Mouse (Mus musculus) liver, embryonic 15.5 days (tissue): ENCODE data around the gene Popdc3. TPM values are rescaled to one million over a fixed set of nuclear protein-coding genes. Genes with fewer than 3 reads are reported as not detected.

Experiments used
- ATAC-seq: fragments of 200-750 bp; cut with Nextera tagmentation; 2 replicates; pipeline ENCODE4 v1.8.0; 2017; ENCODE audit warnings: moderate number of reproducible peaks, mild to moderate bottlenecking, moderate library complexity; ENCODE audit not compliant: insufficient read depth
- H3K27ac ChIP-seq: fragments of 300-500 bp; sonication (generic); replicated peaks from 2 replicates; pipeline ENCODE4 v1.5.1; 2015; ENCODE audit warnings: mild to moderate bottlenecking, inconsistent platforms
- H3K27me3 ChIP-seq: fragments of 300-500 bp; sonication (generic); 2 replicates; pipeline ENCODE4 v1.6.1; 2015; ENCODE audit warnings: mild to moderate bottlenecking, inconsistent platforms
- H3K36me3 ChIP-seq: fragments of 300-500 bp; sonication (generic); replicated peaks from 2 replicates; pipeline ENCODE4 v1.6.1; 2015; ENCODE audit warnings: moderate library complexity, mild to moderate bottlenecking, inconsistent platforms
- H3K4me1 ChIP-seq: fragments of 300-500 bp; sonication (generic); replicated peaks from 2 replicates; pipeline ENCODE4 v1.6.1; 2015; ENCODE audit warnings: inconsistent platforms
- H3K4me2 ChIP-seq: fragments of 300-500 bp; sonication (generic); 2 replicates; pipeline ENCODE4 v1.6.1; 2015; ENCODE audit warnings: moderate library complexity, mild to moderate bottlenecking, inconsistent platforms
- H3K4me3 ChIP-seq: fragments of 300-500 bp; sonication (generic); replicated peaks from 2 replicates; pipeline ENCODE4 v1.5.1; 2015; ENCODE audit warnings: mild to moderate bottlenecking, inconsistent platforms
- H3K9ac ChIP-seq: fragments of 300-500 bp; sonication (generic); 2 replicates; pipeline ENCODE4 v1.6.1; 2015; ENCODE audit warnings: moderate library complexity, mild to moderate bottlenecking, inconsistent platforms
- H3K9me3 ChIP-seq: fragments of 300-500 bp; sonication (generic); replicated peaks from 2 replicates; pipeline ENCODE4 v1.6.1; 2016; ENCODE audit warnings: inconsistent platforms
- WGBS: fragments of 180-500 bp; shearing (Covaris S2); methylation state at CpG from one replicate; pipeline ENCODE4 v1.1.7; 2015; ENCODE audit warnings: mixed read lengths; ENCODE audit not compliant: insufficient replicate concordance; 5-methylcytosine and 5-hydroxymethylcytosine counted together
- polyA plus RNA-seq: library from polyadenylated mRNA; unstranded; fragments of >200 nt; fragmentation: Nextera tagmentation; extraction: Ambion mirVana; gene quantifications from 2 replicates; pipeline ENCODE4 v1.2.1, GENCODE M21; 2015

Gene Popdc3
- polyA plus RNA-seq, 1 experiment from 2014 or later: 0.13 TPM

DNA sequence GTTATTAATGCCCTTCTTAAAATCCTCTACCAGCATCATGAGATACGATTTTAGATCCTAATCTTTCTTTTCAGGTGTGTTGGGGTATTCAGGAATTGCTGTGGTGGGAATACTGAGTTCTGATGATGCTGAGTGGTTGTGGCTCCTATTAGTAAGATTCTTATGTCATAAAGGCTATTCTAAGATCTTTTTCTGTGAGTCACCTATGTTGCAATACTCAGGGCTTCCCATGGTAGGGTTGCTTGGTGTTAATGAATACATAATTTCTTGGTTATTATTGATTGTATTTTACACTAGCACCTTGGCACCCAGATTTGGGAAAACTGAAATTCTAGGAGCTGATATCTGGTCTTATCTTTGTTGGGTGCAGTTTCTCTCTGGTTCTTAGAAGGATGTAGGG, 26.7 kb downstream of the Popdc3 start:
- Histone ChIP-seq H3K4me2 (no peak overlapping the region), H3K36me3 (no peaks in the 10 kb centered on the region), H3K27me3 (no peaks in the 10 kb centered on the region), H3K4me3 (no peak overlapping the region), H3K4me1 (no peaks in the 10 kb centered on the region), H3K27ac (no peak overlapping the region), H3K9ac (no peak overlapping the region), H3K9me3 (no peaks in the 10 kb centered on the region)
- WGBS: 17% methylated on average over 1 of the region's 1 CpGs
- no peak for ATAC-seq

DNA sequence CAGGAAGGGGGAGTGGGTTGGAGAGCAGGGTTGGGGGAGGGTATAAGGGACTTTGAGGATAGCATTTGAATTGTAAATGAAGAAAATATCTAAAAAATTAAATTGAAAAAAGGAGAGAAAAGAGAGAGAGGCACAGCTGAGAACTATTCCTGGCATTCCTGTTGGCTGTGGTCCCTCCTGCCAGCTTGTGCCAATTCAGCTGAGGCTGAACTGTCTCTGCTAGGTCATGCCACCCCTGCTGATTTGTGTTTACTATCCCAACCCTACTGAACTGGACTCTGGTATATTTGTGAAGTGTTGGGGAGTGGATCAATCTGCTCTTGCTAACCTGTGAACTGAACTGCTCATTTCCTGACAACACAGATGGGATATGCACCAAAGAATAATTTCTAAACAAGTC, 32.3 kb downstream of the Popdc3 start:
- H3K36me3 ChIP-seq: no peaks in the 10 kb centered on the region
- no peaks in the 10 kb centered on the region for H3K4me1 ChIP-seq
- H3K27me3 ChIP-seq: no peaks in the 10 kb centered on the region
- H3K4me2 ChIP-seq: no peak overlapping the region
- no peak overlapping the region for H3K9ac ChIP-seq
- no peak overlapping the region for H3K27ac ChIP-seq
- no peak overlapping the region for H3K4me3 ChIP-seq
- no peak for ATAC-seq
- H3K9me3 ChIP-seq: no peaks in the 10 kb centered on the region

DNA sequence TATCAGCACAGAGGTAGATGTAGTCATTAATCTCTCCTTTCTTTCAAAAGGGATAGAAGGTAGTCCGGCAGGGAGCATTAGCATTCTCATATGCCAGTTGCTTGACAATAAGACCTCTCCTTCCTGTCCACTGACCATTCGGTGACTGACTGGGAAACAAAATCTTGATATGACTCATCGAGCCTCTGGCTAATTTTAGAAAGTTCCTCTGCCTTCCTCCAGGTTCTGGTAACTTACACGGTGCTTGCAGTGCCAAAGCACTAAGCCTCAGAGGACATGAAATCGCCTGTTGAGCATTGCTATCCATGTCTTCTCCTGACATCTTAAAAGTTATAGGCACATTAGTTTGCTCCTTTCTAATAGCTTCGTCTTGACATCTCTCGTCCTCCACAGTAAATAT, 38.8 kb downstream of the Popdc3 start:
- WGBS: 41% methylated on average over 7 of the region's 7 CpGs
- H3K9me3 ChIP-seq: no peaks in the 10 kb centered on the region
- H3K36me3 ChIP-seq: no peaks in the 10 kb centered on the region
- H3K4me3 ChIP-seq: no peak overlapping the region
- H3K4me2 ChIP-seq: no peak overlapping the region
- ATAC-seq: no peak
- no peaks in the 10 kb centered on the region for H3K4me1 ChIP-seq
- no peak overlapping the region for H3K27ac ChIP-seq
- no peak overlapping the region for H3K9ac ChIP-seq
- H3K27me3 ChIP-seq: no peaks in the 10 kb centered on the region

DNA sequence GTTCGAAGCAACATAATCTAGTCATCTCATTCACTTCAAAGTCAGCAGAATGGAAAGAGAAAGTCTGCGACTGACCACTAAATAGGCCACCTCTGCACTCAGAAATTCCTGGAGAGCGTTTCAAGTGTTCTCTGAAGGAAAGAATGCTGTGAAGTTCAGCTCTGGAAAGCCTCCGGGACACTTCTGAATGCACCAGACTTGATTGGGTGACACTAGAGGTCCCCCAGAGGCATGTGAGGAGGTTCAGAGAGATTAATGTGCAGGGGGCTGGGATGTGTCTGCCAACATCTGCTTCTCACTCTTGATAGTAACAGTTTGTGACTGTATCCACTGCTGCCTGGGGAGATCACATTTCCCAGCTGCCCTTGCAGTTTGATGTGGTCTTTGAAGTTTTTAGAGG, 52.1 kb downstream of the Popdc3 start:
- 25% methylated on average over 4 of the region's 4 CpGs for WGBS

DNA sequence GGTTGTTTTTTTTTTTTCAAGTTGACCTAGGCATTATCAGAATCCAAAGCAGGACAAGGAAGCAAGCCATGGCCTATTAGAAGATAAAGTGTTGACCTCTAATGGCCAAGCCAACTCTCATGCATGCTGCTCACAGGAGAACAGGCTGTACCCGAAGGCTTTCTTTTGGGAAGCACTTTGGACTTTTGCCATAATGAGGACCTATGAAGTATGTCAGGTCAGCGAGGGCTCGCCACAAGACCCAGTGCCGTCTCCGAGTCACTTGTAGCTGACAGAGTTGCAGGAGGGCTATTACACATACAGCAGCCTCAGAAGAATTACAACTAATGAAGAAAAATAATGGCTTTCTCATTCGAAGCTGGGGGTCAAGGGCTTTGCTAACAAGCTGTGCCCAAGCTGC, 55.5 kb downstream of the Popdc3 start:
- Histone ChIP-seq H3K4me2 (no peak overlapping the region), H3K9me3 (no peaks in the 10 kb centered on the region), H3K4me3 (no peak overlapping the region), H3K4me1 (no peaks in the 10 kb centered on the region), H3K36me3 (no peaks in the 10 kb centered on the region), H3K9ac (no peak overlapping the region), H3K27ac (no peak overlapping the region), H3K27me3 (no peaks in the 10 kb centered on the region)
- no peak for ATAC-seq
- WGBS: 69% methylated on average over 6 of the region's 6 CpGs

More for the DNA sequence above, 52.1 kb downstream of the Popdc3 start:
- H3K9ac ChIP-seq: no peak overlapping the region
- no peaks in the 10 kb centered on the region for H3K27me3 ChIP-seq
- no peaks in the 10 kb centered on the region for H3K4me1 ChIP-seq
- H3K36me3 ChIP-seq: no peaks in the 10 kb centered on the region
- H3K4me2 ChIP-seq: no peak overlapping the region
- no peaks in the 10 kb centered on the region for H3K9me3 ChIP-seq
- no peak overlapping the region for H3K27ac ChIP-seq
- no peak for ATAC-seq
- H3K4me3 ChIP-seq: no peak overlapping the region

DNA sequence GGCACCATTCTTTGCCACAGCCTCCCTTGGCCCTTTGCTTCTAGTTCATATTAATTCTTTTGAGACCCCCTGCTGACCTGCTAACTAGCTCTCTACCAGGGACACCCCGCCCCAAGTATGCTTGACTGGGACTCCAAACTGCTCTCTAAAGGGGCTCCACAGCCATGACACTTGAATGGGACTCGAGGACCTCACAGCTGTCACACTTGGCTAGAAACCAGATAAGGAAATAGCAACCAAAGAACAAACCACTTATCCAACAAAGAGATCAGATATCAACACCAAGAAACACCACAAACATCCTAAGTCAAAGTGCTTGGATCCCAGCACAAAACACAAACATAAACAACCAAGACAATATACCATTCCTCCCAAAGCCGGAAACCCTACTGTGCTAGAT, 58.4 kb downstream of the Popdc3 start:
- no peaks in the 10 kb centered on the region for H3K9me3 ChIP-seq
- ATAC-seq: no peak
- H3K27me3 ChIP-seq: no peaks in the 10 kb centered on the region

DNA sequence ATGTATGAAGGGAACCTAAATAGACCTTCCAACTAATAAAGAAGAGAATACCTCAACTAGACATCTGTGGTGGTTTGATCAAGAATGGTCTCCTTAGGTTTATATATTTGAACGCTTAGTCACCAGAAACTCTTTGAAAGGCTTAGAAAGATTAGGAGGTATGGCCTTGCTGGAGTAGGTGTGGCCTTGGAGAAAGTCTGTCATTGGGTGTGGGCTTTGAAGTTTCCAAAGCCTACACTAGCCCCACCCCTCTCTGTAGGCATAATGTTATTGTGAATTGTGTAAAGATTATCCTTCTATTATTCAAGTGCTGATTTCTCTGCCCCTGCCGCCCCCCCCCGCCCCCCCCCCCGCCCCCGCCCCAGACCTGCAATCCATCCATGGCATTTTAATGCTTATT, 59.6 kb downstream of the Popdc3 start:
- no peak overlapping the region for H3K9ac ChIP-seq
- H3K27me3 ChIP-seq: no peaks in the 10 kb centered on the region
- no peak for ATAC-seq
- H3K4me1 ChIP-seq: no peaks in the 10 kb centered on the region
- no peak overlapping the region for H3K4me3 ChIP-seq
- no peak overlapping the region for H3K4me2 ChIP-seq
- no peaks in the 10 kb centered on the region for H3K36me3 ChIP-seq
- H3K9me3 ChIP-seq: no peaks in the 10 kb centered on the region
- H3K27ac ChIP-seq: no peak overlapping the region
- 76% methylated on average over 5 of the region's 5 CpGs for WGBS

More for the DNA sequence above, 58.4 kb downstream of the Popdc3 start:
- H3K4me3 ChIP-seq: no peak overlapping the region
- 40% methylated on average over 3 of the region's 3 CpGs for WGBS
- no peaks in the 10 kb centered on the region for H3K36me3 ChIP-seq
- no peak overlapping the region for H3K9ac ChIP-seq
- no peak overlapping the region for H3K4me2 ChIP-seq
- H3K27ac ChIP-seq: no peak overlapping the region
- no peaks in the 10 kb centered on the region for H3K4me1 ChIP-seq

DNA sequence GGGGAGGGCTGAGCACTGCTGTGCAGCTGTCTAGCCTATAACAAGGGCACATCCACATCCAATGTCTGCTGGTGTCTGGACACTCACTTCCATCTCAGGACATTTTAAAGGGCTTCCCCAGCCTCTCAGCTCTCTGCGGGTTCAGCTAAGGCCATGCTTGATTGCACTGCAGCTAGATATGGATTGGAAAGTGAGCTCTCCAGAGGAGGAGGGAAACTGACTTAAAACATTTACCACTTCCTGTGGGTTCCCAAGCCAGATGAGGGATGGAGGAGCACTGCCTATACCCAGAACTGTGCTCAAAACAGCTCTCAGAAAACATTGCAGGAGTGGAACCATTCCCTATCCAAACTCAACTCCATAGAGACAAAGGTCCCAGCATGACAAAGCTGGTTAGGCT, 82.6 kb downstream of the Popdc3 start:
- H3K4me1 ChIP-seq: no peaks in the 10 kb centered on the region
- no peak for ATAC-seq
- no peak overlapping the region for H3K27ac ChIP-seq
- H3K9ac ChIP-seq: no peak overlapping the region
- no peak overlapping the region for H3K4me3 ChIP-seq
- no peaks in the 10 kb centered on the region for H3K27me3 ChIP-seq
- H3K4me2 ChIP-seq: no peak overlapping the region
- 29% methylated on average over 1 of the region's 1 CpGs for WGBS
- H3K36me3 ChIP-seq: no peaks in the 10 kb centered on the region
- no peaks in the 10 kb centered on the region for H3K9me3 ChIP-seq

DNA sequence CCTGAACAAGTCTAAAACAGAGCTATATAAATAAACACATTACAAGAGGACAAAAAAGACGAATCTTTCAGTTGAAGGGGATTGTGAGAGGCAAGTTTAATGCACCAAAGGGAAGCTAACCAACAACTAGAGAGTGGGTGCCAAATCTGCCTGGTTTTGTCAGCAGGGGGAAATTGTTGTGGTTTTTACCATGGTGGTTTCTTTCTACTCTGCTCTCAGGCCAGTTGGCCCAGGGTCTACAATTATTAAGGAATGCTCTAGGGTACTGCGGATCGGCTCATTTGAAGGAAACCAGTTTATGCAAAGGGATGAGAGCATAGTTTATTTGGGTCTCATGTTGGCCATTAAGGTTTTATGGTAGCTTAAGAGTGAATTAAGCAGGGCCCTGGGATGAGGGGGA, 84.2 kb downstream of the Popdc3 start:
- Histone ChIP-seq H3K36me3 (no peaks in the 10 kb centered on the region), H3K4me2 (no peak overlapping the region), H3K9ac (no peak overlapping the region), H3K4me1 (no peaks in the 10 kb centered on the region), H3K27me3 (no peaks in the 10 kb centered on the region), H3K9me3 (no peaks in the 10 kb centered on the region), H3K4me3 (no peak overlapping the region), H3K27ac (no peak overlapping the region)
- no peak for ATAC-seq
- WGBS: 68% methylated on average over 3 of the region's 3 CpGs

DNA sequence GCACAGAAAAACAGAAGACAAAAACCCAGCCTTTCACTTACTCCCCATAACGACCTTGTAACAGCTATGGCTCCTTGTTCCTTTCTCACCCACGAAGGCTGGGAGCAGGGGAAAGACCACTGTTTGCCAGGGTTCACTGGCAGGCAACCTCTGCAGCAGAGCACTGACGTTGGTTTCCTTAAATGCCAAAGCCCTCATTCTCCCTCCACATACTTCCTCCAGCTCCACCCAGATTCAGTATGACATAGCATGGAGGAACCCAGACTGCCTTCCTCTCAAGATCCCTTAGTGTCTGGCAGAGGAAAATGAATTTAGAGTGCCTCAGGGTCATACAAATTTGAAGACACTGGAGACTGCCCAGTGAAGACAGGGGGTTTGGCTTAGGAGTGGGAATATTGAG, 98.6 kb downstream of the Popdc3 start:
- no peaks in the 10 kb centered on the region for H3K36me3 ChIP-seq
- H3K9ac ChIP-seq: no peak overlapping the region
- H3K4me2 ChIP-seq: no peak overlapping the region
- H3K9me3 ChIP-seq: no peaks in the 10 kb centered on the region
- H3K27ac ChIP-seq: no peak overlapping the region
- 13% methylated on average over 3 of the region's 3 CpGs for WGBS
- H3K4me1 ChIP-seq: no peaks in the 10 kb centered on the region
- ATAC-seq: no peak
- H3K4me3 ChIP-seq: no peak overlapping the region
- no peaks in the 10 kb centered on the region for H3K27me3 ChIP-seq

DNA sequence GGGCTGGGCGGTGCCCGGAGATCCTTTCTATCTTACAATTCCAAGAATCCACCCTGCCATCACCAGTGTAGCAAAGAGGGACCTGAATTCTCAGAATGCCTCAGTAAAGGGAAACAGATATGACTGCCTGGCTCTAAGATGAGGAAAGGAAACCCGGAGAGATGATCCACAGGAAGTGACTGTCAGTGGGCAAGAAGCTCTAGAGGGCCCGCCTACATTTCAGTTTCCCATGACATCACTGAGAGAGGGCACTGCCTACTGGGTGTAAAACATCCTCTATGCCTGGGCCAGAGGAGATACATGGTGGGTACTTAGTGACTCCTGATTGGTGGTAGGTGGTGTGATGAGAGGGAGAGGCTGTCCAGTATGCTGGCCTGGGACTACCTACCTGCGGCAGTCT, 99.1 kb downstream of the Popdc3 start:
- Histone ChIP-seq H3K9ac (no peak overlapping the region), H3K9me3 (no peaks in the 10 kb centered on the region), H3K27ac (no peak overlapping the region), H3K36me3 (no peaks in the 10 kb centered on the region), H3K4me3 (no peak overlapping the region), H3K4me1 (no peaks in the 10 kb centered on the region), H3K4me2 (no peak overlapping the region), H3K27me3 (no peaks in the 10 kb centered on the region)
- WGBS: 51% methylated on average over 5 of the region's 5 CpGs
- ATAC-seq: no peak

DNA sequence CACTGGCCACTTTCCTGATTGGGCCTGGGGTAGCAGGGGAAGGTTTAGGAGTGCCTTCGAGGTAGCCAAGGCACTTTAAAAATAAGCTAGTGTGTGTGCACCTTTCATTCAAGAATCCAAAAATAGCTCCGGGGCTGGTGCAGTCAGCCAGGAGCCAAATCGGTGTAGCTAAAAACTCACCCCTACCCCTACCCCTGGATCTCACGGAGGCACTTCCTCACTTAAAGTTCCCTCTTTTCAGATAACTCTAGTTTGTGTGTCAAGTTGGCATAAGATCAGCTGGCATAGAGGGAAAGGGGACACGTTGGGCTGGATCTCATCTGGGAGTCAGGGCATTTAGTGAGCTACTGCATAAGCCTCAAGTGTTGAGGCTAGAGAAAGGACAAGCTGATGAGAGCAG, 107.8 kb downstream of the Popdc3 start:
- H3K27me3 ChIP-seq: peaks cover 31% of the 10 kb centered on the region
- ATAC-seq: no peak
- H3K4me2 ChIP-seq: no peak overlapping the region
- H3K27ac ChIP-seq: no peak overlapping the region
- no peaks in the 10 kb centered on the region for H3K4me1 ChIP-seq
- 47% methylated on average over 5 of the region's 5 CpGs for WGBS
- no peak overlapping the region for H3K9ac ChIP-seq
- H3K36me3 ChIP-seq: no peaks in the 10 kb centered on the region
- H3K9me3 ChIP-seq: no peaks in the 10 kb centered on the region
- no peak overlapping the region for H3K4me3 ChIP-seq
